Mouse (Mus musculus) small intestine, adult 2 months (tissue): ENCODE results near the gene Rbfox1. TPM values are rescaled to one million over a fixed set of nuclear protein-coding genes. Genes with fewer than 3 reads are reported as not detected.

ENCODE experiments used
- H3K27ac ChIP-seq: fragments of 200-500 bp; 2 replicates; pipeline ENCODE4 v1.5.1; 2012; ENCODE audit warnings: low read depth, low read length, control low read depth, inconsistent platforms; ENCODE audit not compliant: insufficient read depth
- H3K27me3 ChIP-seq: fragments of 200-500 bp; 2 replicates; pipeline ENCODE4 v1.6.1; 2012; ENCODE audit warnings: mild to moderate bottlenecking, moderate library complexity, low read length, inconsistent platforms; ENCODE audit not compliant: control insufficient read depth, insufficient read depth
- H3K36me3 ChIP-seq: fragments of 200-500 bp; 2 replicates; pipeline ENCODE4 v1.6.1; 2012; ENCODE audit warnings: mild to moderate bottlenecking, low read length, control low read depth, inconsistent platforms; ENCODE audit not compliant: control insufficient read depth, insufficient read depth
- H3K4me1 ChIP-seq: fragments of 200-500 bp; 2 replicates; pipeline ENCODE4 v1.6.1; 2012; ENCODE audit warnings: low read length, inconsistent platforms, mixed read lengths; ENCODE audit not compliant: control insufficient read depth, insufficient read depth, insufficient read length
- H3K4me3 ChIP-seq: fragments of 200-500 bp; 2 replicates; pipeline ENCODE4 v1.5.1; 2012; ENCODE audit warnings: low read depth, mild to moderate bottlenecking, control low read depth, inconsistent platforms, low read length, moderate library complexity
- CTCF ChIP-seq: fragments of 200-500 bp; IDR thresholded peaks from 2 replicates; pipeline ENCODE4 v1.5.1; 2012; ENCODE audit warnings: low read depth, mild to moderate bottlenecking, control low read depth, inconsistent platforms, low read length, moderate library complexity, mixed read lengths; ENCODE audit not compliant: insufficient replicate concordance, insufficient read length; ENCODE audit errors: extremely low read depth
- POLR2A ChIP-seq: fragments of 200-500 bp; IDR thresholded peaks from 2 replicates; pipeline ENCODE4 v1.6.1; 2012; ENCODE audit warnings: low read depth, mild to moderate bottlenecking, control low read depth, inconsistent platforms, low read length, moderate library complexity
- WGBS: fragments of 180-500 bp; shearing (Covaris S2); methylation state at CpG from one replicate; pipeline ENCODE4 v1.1.7; 2018; 5-methylcytosine and 5-hydroxymethylcytosine counted together
- polyA plus RNA-seq: library from polyadenylated mRNA; depleted of rRNA; stranded (reverse); fragments of >200 nt; gene quantifications from 2 replicates; pipeline ENCODE4 v1.2.3, GENCODE M21; 2012

The Rbfox1 gene
- polyA plus RNA-seq, 1 experiment, result 0.72 TPM

GRCm38 (mm10) chr16:7228246-7228645, 1343.1 kb downstream of the Rbfox1 start:
- no peaks in the 10 kb centered on the region for H3K27me3 ChIP-seq
- no peak for TF ChIP-seq CTCF
- TF ChIP-seq POLR2A, result no peak
- no peaks in the 10 kb centered on the region for H3K36me3 ChIP-seq
- no peak overlapping the region for H3K4me3 ChIP-seq
- no peaks in the 10 kb centered on the region for H3K4me1 ChIP-seq
- no peak overlapping the region for H3K27ac ChIP-seq
- WGBS, result 82% methylated on average over 5 of the region's 5 CpGs

- Histone ChIP-seq H3K27ac (no peak overlapping the region), H3K36me3 (no peaks in the 10 kb centered on the region), H3K4me1 (no peaks in the 10 kb centered on the region), H3K27me3 (no peaks in the 10 kb centered on the region), H3K4me3 (no peak overlapping the region)
- TF ChIP-seq CTCF (no peak), POLR2A (no peak)
- 55% methylated on average over 4 of the region's 4 CpGs for WGBS
Measured at GRCm38 (mm10) chr16:7229232-7229631, 1344.1 kb downstream of the Rbfox1 start.

GRCm38 (mm10) chr16:7241627-7242026, 1356.5 kb downstream of the Rbfox1 start:
- H3K36me3 ChIP-seq, result no peaks in the 10 kb centered on the region
- no peak overlapping the region for H3K4me3 ChIP-seq
- no peaks in the 10 kb centered on the region for H3K4me1 ChIP-seq
- H3K27me3 ChIP-seq, result no peaks in the 10 kb centered on the region
- H3K27ac ChIP-seq, result no peak overlapping the region
- 72% methylated on average over 3 of the region's 3 CpGs for WGBS
- no peak for TF ChIP-seq CTCF
- TF ChIP-seq POLR2A, result no peak

- no peaks in the 10 kb centered on the region for H3K36me3 ChIP-seq
- H3K4me1 ChIP-seq, result no peaks in the 10 kb centered on the region
- H3K4me3 ChIP-seq, result no peak overlapping the region
- no peak overlapping the region for H3K27ac ChIP-seq
- TF ChIP-seq CTCF, result no peak
- TF ChIP-seq POLR2A, result no peak
- WGBS, result 55% methylated on average over 3 of the region's 3 CpGs
- H3K27me3 ChIP-seq, result no peaks in the 10 kb centered on the region
Measured at GRCm38 (mm10) chr16:7242501-7242900, 1357.3 kb downstream of the Rbfox1 start.

GRCm38 (mm10) chr16:7244382-7244781, 1359.2 kb downstream of the Rbfox1 start:
- TF ChIP-seq CTCF (no peak), POLR2A (no peak)
- WGBS, result 66% methylated on average over 1 of the region's 1 CpGs
- Histone ChIP-seq H3K4me3 (no peak overlapping the region), H3K4me1 (no peaks in the 10 kb centered on the region), H3K36me3 (no peaks in the 10 kb centered on the region), H3K27ac (no peak overlapping the region), H3K27me3 (no peaks in the 10 kb centered on the region)

GRCm38 (mm10) chr16:7251696-7252095, 1366.5 kb downstream of the Rbfox1 start:
- H3K36me3 ChIP-seq, result no peaks in the 10 kb centered on the region
- no peaks in the 10 kb centered on the region for H3K4me1 ChIP-seq
- no peak overlapping the region for H3K27ac ChIP-seq
- TF ChIP-seq CTCF, result no peak
- 51% methylated on average over 4 of the region's 4 CpGs for WGBS
- no peak overlapping the region for H3K4me3 ChIP-seq
- no peaks in the 10 kb centered on the region for H3K27me3 ChIP-seq

GRCm38 (mm10) chr16:7257366-7257765, 1372.2 kb downstream of the Rbfox1 start:
- Histone ChIP-seq H3K4me3 (no peak overlapping the region), H3K27me3 (no peaks in the 10 kb centered on the region), H3K4me1 (no peaks in the 10 kb centered on the region), H3K27ac (no peak overlapping the region), H3K36me3 (no peaks in the 10 kb centered on the region)
- WGBS, result 87% methylated on average over 4 of the region's 4 CpGs
- TF ChIP-seq POLR2A (no peak), CTCF (no peak)

- Histone ChIP-seq H3K27me3 (no peaks in the 10 kb centered on the region), H3K4me1 (no peaks in the 10 kb centered on the region), H3K36me3 (no peaks in the 10 kb centered on the region), H3K27ac (no peak overlapping the region), H3K4me3 (no peak overlapping the region)
- TF ChIP-seq CTCF (no peak), POLR2A (no peak)
- 75% methylated on average over 1 of the region's 1 CpGs for WGBS
Measured at GRCm38 (mm10) chr16:7263261-7263660, 1378.1 kb downstream of the Rbfox1 start.
